Mouse (Mus musculus) intestine, postnatal 0 days (tissue): ENCODE measurements at regions not wholly inside any gene's neighbourhood (a gene's known extent, or its start where the extent isn't known, plus 50 kb on each side); places are given as distances from the start of the nearest gene placed in this dataset.
A peak's percentile ranks its signal among the peaks of the same experiment; 100 is the strongest.

Experiments
- ATAC-seq: fragments of 200-750 bp; cut with Nextera tagmentation; 2 replicates; pipeline ENCODE4 v1.8.0; 2017; ENCODE audit warnings: mild to moderate bottlenecking, moderate TSS enrichment, moderate library complexity
- H3K27ac ChIP-seq: fragments of 300-500 bp; sonication (generic); 2 replicates; pipeline ENCODE4 v1.5.1; 2014; ENCODE audit warnings: mild to moderate bottlenecking, low read depth, low read length, moderate library complexity
- H3K27me3 ChIP-seq: fragments of 300-500 bp; sonication (generic); replicated peaks from 2 replicates; pipeline ENCODE4 v1.6.1; 2014; ENCODE audit warnings: low read length, mixed read lengths; ENCODE audit not compliant: control insufficient read depth, insufficient read depth
- H3K36me3 ChIP-seq: fragments of 300-500 bp; sonication (generic); 2 replicates; pipeline ENCODE4 v1.6.1; 2014; ENCODE audit warnings: mild to moderate bottlenecking, moderate library complexity; ENCODE audit not compliant: control insufficient read depth, insufficient read depth
- H3K4me1 ChIP-seq: fragments of 300-500 bp; sonication (generic); replicated peaks from 2 replicates; pipeline ENCODE4 v1.6.1; 2014; ENCODE audit warnings: antibody characterized with exemption, low read length, mixed read lengths; ENCODE audit not compliant: control insufficient read depth, insufficient read depth
- H3K4me2 ChIP-seq: fragments of 300-500 bp; sonication (generic); replicated peaks from 2 replicates; pipeline ENCODE4 v1.6.1; 2014; ENCODE audit warnings: low read depth, mild to moderate bottlenecking, moderate library complexity
- H3K4me3 ChIP-seq: fragments of 300-500 bp; sonication (generic); 2 replicates; pipeline ENCODE4 v1.5.1; 2014; ENCODE audit warnings: low read depth, low read length
- H3K9ac ChIP-seq: fragments of 300-500 bp; sonication (generic); 2 replicates; pipeline ENCODE4 v1.6.1; 2014; ENCODE audit warnings: mild to moderate bottlenecking, low read depth, low read length
- H3K9me3 ChIP-seq: fragments of 300-500 bp; sonication (generic); 2 replicates; pipeline ENCODE4 v1.6.1; 2016; ENCODE audit warnings: mixed run types; ENCODE audit not compliant: control insufficient read depth
- CTCF ChIP-seq: sonication (generic); IDR thresholded peaks from 2 replicates; pipeline ENCODE4 v1.5.1; 2016; ENCODE audit warnings: low read depth, mild to moderate bottlenecking, control low read depth, antibody characterized with exemption, moderate library complexity
- WGBS: fragments of 180-500 bp; shearing (Covaris S2); extraction: QIAGEN DNeasy Blood & Tissue Kit; methylation state at CpG from one replicate; pipeline ENCODE4 v1.1.7; 2014; 5-methylcytosine and 5-hydroxymethylcytosine counted together

DNA sequence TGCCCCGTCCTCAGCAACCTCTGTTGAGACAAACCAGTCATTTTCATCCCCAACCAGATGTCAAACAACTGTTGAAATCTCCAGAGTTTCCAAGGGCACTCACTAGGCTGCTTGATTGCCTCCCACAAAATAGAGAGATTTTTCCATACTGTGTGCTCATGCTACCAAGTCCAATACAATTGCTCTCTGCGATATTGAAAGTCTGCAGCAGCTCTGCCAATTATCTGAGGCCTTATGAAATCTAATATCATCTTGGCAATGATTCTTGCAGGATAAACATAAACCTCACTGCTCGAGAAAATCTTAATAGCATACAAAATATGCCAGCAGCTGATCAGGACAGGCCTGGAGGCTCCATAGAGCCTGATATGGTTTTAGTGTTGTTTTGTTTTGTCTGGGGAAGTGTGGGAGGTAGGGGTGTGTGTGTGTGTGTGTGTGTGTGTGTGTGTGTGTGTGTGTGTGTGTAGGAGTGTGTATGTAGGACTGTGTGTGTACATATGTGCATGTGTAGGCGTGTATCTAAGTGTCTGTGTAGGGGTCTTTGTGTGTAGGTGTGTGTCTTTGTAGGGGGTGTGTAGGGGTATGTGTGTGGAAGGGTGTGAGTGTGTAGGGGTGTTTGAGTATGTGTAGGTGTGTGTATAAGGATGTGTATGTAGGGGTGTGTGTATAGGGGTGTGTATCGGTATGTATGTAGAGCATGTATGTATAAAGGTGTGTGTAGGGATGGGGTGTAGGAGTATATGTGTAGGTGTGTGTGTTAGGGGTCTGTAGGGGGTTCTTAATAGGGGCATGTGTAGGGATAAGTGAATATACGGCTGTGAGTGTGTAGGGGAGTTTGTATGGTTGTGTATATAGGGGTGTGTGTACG is 398.1 kb downstream of the Pdcd6ip start:
- no peak for ATAC-seq
- 74% methylated on average over 7 of the region's 7 CpGs for WGBS
- no peak overlapping the region for H3K4me3 ChIP-seq
- no peak overlapping the region for H3K9ac ChIP-seq
- H3K27ac ChIP-seq, result no peak overlapping the region
- no peaks in the 10 kb centered on the region for H3K9me3 ChIP-seq
- no peak for TF ChIP-seq CTCF
- no peak overlapping the region for H3K4me2 ChIP-seq
- H3K36me3 ChIP-seq, result no peaks in the 10 kb centered on the region
- H3K4me1 ChIP-seq, result no peaks in the 10 kb centered on the region
- no peaks in the 10 kb centered on the region for H3K27me3 ChIP-seq

DNA sequence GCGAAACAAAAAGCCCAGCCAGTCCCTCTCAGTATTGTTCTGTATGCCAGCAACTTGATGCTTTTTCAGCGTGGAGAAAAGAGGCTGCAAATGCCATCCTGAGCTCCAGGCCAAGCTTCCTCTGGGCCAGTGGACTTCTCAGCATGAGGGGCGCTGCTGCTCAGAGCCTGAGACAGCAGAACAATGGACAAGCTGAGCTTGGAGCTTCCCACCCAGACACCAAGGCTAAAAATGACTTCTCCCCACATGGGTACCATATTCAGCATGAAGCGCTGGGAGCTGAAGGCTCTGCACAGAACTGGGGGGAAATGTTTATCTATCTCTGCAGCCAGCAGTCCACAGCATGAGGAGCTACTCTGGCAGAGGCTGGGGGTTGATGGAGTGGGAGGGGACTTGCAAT is 402.3 kb downstream of the Pdcd6ip start:
- no peak overlapping the region for H3K4me3 ChIP-seq
- TF ChIP-seq CTCF, result no peak
- no peak overlapping the region for H3K27ac ChIP-seq
- H3K27me3 ChIP-seq, result no peaks in the 10 kb centered on the region
- no peaks in the 10 kb centered on the region for H3K36me3 ChIP-seq
- no peak overlapping the region for H3K4me2 ChIP-seq
- no peaks in the 10 kb centered on the region for H3K4me1 ChIP-seq
- H3K9me3 ChIP-seq, result no peaks in the 10 kb centered on the region
- 57% methylated on average over 4 of the region's 4 CpGs for WGBS
- no peak for ATAC-seq
- no peak overlapping the region for H3K9ac ChIP-seq

DNA sequence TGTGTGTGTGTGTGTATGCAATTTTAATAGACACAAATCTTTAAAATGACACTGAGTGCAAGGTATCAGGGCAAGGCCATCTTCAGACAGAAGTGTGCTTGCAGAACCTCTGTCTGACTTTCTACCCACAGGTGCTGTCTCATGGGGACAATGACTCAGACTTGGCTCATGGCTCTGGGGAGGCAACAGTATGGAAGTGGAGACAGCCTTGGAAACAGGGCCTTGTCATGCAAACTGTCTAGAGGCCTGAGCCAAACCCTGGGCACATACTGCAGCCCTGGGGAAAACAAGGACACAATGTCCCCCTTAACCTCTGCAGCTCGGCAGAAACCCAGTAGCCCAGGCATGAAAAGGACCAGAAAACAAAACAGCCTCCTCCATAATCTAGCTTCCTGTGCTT is 405.6 kb downstream of the Pdcd6ip start:
- Histone ChIP-seq H3K4me3 (no peak overlapping the region), H3K9me3 (no peaks in the 10 kb centered on the region), H3K27ac (no peak overlapping the region), H3K27me3 (no peaks in the 10 kb centered on the region), H3K4me2 (no peak overlapping the region), H3K4me1 (no peaks in the 10 kb centered on the region), H3K9ac (no peak overlapping the region), H3K36me3 (no peaks in the 10 kb centered on the region)
- no peak for TF ChIP-seq CTCF
- WGBS, result 55% methylated on average over 1 of the region's 1 CpGs
- no peak for ATAC-seq

DNA sequence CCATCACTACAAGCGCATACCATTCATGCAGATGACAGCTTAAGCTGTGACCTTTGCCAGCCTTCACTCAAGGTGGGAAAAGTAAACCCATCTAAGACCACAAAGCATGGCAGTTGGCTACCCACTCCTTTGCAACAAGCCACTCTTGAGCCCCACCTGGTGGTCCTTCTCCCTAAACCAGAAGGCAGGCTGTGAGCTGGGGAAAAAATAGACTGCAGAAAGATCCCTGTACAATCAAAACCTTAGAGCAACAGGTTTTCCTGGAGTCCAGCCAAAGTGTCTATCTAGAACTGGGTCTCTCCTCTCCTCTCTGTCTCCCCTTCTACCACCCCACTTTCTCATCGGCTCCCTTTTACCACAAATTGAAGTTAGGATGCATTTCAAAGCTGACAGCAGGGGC is 407.2 kb downstream of the Pdcd6ip start:
- H3K9ac ChIP-seq, result no peak overlapping the region
- no peak overlapping the region for H3K27ac ChIP-seq
- H3K4me1 ChIP-seq, result no peaks in the 10 kb centered on the region
- WGBS, result 10% methylated on average over 2 of the region's 2 CpGs
- H3K9me3 ChIP-seq, result no peaks in the 10 kb centered on the region
- H3K4me3 ChIP-seq, result no peak overlapping the region
- peak; percentile 39; the same call in 1 of the 2 replicates for TF ChIP-seq CTCF
- H3K27me3 ChIP-seq, result no peaks in the 10 kb centered on the region
- no peak for ATAC-seq
- no peaks in the 10 kb centered on the region for H3K36me3 ChIP-seq
- H3K4me2 ChIP-seq, result no peak overlapping the region

DNA sequence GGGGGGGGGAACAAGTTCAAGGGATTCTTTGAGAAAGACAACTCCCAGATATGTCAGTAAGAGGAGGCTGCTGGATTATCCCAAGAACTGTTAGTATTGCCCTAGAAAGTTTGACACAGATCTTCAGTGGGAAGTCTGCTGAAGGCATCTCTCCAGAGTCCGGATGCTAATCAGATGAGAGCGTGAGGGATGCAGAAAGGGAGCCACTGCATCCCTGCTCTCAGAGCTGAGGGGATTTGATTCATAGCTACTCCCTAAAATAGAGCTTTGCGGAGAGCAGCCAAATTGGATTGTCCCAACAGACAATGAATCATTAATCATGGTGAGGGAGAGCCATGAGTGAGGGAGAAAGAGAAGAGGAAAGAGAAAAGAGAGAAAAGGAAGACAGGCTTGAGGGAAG is 408.2 kb downstream of the Pdcd6ip start:
- no peaks in the 10 kb centered on the region for H3K4me1 ChIP-seq
- no peak for TF ChIP-seq CTCF
- H3K4me2 ChIP-seq, result no peak overlapping the region
- H3K27ac ChIP-seq, result no peak overlapping the region
- ATAC-seq, result no peak
- 23% methylated on average over 3 of the region's 3 CpGs for WGBS
- no peak overlapping the region for H3K4me3 ChIP-seq
- no peak overlapping the region for H3K9ac ChIP-seq
- no peaks in the 10 kb centered on the region for H3K36me3 ChIP-seq
- H3K9me3 ChIP-seq, result no peaks in the 10 kb centered on the region
- H3K27me3 ChIP-seq, result no peaks in the 10 kb centered on the region

DNA sequence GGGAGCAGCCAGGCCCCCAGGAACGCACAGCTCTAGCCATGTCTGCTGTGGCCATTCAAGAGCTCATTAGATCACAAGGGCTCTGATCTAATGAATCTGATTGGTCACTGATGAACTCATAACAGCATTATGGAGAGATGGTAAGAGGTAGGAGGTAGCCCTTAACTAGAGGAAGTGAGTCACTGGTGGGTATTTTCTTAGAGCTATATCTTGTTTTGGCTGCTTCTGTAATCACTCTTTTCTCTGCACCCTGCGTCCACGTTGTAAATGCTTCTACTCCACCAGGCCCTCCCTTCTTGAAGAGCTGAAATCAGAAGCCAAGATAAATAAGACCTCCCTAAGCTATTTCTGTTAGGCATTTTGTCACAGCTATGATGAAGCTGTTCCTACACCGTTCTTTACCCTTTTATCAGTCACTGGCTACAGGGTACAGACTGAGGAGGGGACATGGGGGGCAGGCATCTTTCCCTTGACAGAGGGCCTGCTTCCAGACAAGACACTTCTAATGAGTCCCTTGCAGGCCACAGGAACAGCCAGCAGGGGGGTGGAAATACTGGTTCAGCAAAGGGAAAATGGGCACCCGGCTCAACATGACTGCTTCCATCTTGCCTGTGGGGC is 412.1 kb downstream of the Pdcd6ip start:
- Histone ChIP-seq H3K4me1 (no peaks in the 10 kb centered on the region), H3K36me3 (no peaks in the 10 kb centered on the region), H3K27ac (no peak overlapping the region), H3K9me3 (no peaks in the 10 kb centered on the region), H3K4me3 (no peak overlapping the region), H3K9ac (no peak overlapping the region), H3K27me3 (no peaks in the 10 kb centered on the region), H3K4me2 (no peak overlapping the region)
- no peak for TF ChIP-seq CTCF
- no peak for ATAC-seq
- WGBS, result 68% methylated on average over 5 of the region's 5 CpGs
